Mouse (Mus musculus) kidney, adult 18-20 months (tissue): ENCODE measurements at regions not wholly inside any gene's neighbourhood (a gene's known extent, or its start where the extent isn't known, plus 50 kb on each side); places are given as distances from the start of the nearest gene placed in this dataset.

Source experiments
- DNase-seq: peaks from one replicate; pipeline ENCODE4 v3.0.0; 2021

DNA sequence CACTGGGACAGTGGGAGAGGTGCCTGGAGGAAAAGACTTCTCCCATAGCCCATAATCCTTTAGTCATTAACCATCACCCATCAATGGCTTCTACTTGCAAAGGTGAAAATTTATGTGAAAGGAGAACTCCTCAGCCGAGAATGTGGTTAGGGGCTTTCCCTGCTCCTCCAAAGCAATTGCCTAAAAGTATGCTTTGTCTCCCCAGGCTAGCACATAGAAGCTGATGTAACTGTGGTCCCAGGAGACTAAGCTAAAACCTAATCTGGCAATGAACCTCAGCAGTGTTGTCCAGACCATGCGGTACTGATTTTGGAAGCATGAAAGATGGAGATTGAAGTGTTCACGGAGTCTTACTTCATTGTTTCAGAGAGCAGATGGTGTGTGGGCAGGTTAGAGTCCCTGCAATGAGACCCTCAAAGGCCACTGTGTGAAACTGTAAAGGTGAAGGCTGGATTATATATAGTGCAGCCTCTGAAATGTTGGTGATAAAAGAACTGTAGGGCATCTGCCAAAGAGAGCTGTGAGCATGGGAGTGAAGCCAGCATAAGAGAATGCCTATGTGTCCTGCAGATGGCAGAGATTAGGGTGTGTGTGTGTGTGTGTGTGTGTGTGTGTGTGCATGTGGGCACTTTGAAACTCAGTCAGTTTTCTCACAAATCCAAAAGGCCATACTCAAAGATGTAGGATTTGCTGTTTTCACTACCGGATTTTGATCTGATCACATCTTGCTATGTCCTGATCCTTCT lies 289.6 kb upstream of the Fermt1 start:
- DNase-seq = no peak

DNA sequence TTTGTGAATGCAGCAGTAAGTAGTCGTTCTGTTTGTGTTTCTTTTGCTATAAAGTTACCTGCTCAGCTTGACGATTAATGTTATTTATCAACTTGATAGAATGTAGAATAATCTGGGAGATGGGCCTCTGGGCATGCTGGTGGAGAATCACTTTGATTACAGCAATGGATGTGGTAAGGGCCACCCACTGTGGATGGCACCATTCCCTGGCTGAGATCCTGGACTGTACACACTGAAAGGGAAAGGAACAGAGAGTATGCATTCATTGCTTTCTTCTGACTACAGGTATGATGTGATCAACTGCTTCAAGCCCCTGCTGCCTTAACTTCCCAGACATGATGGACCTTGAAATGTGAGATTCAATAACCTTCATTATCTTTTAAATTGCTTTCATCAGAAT lies 299.8 kb upstream of the Bmp2 start:
- DNase-seq = no peak

- no peak for DNase-seq
Measured at GRCm38 (mm10) chr2:133274424-133274823, 277.5 kb upstream of the Bmp2 start.

DNA sequence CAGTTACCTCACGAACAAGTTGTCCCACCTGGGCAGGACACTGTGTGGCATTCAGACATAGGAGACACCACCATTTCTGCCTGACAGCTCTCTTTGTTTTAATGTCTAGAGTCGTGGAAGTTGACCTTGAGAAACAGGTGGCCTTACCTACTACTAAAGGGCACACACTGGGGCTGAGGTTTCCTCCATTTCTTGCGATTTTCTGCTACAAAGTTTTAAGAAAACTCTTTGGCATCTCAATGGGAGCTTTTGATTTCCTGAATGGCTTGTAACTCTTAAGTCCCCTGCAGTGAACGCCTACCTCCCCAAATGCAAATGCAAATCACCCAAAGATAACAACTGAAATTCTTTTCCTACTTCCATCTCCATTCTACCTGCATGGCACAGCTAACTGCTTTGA lies 273.4 kb upstream of the Bmp2 start:
- DNase-seq = no peak

GRCm38 (mm10) chr2:133279275-133279674 lies 272.7 kb upstream of the Bmp2 start:
- no peak for DNase-seq

- no peak for DNase-seq
Measured at GRCm38 (mm10) chr2:133282692-133283091, 269.3 kb upstream of the Bmp2 start.

- DNase-seq = no peak
Measured at GRCm38 (mm10) chr2:133283709-133284108, 268.2 kb upstream of the Bmp2 start.

GRCm38 (mm10) chr2:133294136-133294535 lies 257.8 kb upstream of the Bmp2 start:
- DNase-seq = no peak

DNA sequence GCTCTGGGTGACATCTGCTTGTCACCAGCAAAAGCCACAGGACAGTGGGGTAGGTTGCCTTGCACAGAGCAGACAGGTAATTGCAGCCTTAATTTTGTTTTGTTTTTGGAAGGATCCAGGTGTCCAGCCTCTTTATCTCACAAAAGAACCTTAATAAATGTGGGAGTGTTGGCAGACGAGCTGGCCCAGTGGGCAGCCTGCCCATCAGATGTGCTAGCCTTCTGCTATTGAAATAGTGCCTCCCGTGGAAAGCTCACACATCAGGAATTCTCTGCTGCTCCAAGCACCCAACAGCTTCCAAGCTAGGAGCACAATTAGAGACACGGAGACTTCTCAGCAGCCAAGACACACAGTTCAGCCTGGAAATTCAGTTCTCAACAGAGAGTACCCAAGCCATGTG lies 246.0 kb upstream of the Bmp2 start:
- no peak for DNase-seq

DNA sequence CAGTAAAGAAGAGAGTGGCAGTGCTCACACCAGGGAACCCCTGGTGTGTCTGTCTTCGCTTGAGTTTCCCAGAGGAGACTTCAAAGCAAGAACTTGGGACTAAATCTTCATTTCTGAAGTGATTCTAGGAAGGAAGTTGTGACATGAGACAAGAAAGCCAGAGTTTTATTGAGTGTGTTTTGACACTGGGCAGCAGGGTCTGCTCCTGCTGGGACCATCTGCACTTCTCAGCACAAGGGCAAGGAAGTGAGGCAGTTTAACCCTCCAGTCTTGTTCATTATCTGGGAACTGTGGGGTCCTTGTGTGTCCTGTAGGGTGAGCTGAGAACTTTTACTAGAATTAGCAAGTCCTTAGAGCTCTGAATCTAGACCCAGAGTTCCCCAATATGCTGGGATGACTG lies 241.0 kb upstream of the Bmp2 start:
- DNase-seq = no peak

DNA sequence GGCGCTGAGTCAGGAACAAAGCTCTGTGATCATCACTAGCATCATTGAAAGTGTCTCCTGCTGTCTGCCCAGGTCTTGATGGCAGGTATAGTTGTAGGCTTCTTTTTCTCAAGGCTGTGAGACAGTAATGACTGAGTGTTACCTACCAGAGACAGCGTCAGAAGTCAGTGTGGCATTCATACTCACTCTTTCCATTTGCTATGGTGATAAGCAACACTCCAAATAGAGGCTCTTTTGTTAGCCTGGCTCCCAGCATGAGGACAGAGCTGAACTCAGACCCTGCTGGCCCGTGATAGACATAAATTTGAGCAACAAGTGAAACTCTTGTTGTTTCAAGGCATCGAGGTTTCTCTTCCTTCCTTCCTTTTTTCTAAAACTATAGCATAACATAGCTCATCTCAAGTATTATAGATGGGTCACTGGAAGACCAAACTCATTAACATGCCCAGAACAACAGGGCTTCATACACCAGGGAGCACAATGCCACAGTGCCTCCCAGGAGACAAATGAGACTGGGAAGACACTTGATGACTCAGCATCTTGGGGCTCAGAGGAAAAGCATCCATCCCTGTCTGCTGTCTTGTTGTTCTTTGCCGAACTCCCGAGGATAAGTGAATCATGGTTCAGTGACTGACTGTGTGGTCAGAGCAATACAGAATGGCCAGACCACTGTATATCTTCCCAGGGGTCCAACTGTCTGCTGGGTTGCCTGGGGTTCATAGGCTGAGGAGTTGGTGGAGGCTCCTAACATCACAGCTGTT lies 225.5 kb upstream of the Bmp2 start:
- DNase-seq = no peak

DNA sequence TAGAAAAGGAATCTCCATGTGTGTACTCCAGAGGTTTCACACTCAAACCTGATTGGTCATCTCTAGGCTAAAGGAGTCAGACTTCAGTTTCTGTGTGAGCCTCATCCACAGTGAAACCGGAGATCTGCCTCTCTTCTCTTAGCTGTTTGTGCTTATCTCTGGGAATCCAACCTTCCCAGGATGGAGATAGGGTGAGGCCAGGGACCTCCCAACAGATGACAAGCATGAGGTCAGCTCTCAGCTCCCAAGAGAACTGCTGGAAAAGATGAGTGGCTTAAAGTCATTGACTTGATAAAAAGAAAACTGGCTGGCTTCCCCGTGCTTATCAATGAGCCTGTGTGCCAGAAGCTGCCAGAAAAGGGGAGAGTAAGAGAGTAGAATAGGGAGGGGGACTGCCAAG lies 224.3 kb upstream of the Bmp2 start:
- DNase-seq = no peak

GRCm38 (mm10) chr2:133336177-133336901 lies 215.6 kb upstream of the Bmp2 start:
- DNase-seq = no peak

GRCm38 (mm10) chr2:133338150-133338549 lies 213.8 kb upstream of the Bmp2 start:
- DNase-seq = no peak

DNA sequence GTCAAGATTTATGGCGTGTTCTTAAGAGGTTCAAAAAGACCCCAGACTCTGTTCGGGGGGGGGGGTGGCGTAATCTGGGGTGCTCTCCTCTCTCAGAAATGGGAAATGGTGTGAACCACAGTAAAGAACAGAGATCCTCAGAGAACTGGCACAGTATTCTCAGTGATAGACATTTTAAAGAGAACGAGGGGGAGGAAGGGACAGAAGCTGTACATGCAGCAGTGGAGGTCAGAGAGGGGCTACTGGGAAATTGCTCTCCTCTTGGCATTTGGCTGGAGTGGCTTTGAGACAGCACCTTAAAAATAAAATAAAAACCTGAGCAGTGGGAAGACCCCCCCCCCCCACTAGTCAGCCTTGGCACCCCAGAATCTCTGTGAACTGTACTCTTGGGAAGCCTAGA lies 210.6 kb upstream of the Bmp2 start:
- no peak for DNase-seq

DNA sequence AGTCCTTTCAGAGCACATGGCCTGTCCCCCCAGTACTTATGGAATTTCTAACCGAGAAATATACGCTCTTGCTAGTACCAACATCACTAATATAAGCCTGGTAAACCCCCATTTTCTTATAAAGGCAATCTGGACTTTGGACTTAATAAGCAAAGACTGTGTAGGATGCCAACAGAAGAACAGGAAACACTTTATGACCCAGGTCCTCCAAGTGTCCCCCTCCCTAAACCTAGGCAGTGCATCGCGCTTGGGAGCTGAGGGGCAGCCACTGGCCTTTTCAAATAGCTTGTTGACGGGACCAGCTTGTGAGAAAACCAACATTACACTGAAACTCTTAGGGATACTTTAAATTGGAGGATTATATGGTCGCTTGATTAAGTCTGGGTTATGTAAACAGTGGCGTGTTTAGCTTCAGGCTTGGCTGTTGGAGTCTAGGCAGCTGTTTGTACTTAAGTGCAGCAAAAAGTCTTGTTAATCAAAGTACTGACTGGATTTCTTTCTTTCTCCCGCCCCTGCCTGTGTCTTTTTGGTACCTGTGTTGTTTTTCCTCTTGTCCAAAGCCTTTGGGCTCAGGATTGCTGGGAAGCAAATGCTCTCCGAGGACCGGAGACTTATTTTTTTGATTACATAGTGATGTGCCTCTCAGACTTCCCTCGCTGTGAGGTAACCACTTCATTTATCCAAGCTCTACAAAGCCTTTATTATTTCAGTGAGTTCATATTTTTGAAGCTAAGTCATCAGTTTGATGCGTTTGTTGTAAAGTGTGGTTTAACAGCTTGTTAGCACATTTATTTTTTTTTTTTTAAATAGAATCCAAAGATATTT lies 205.8 kb upstream of the Bmp2 start:
- DNase-seq = no peak

- no peak for DNase-seq
Measured at GRCm38 (mm10) chr2:133346789-133347424, 205.1 kb upstream of the Bmp2 start.

GRCm38 (mm10) chr2:133351306-133351705 lies 200.7 kb upstream of the Bmp2 start:
- DNase-seq = no peak

DNA sequence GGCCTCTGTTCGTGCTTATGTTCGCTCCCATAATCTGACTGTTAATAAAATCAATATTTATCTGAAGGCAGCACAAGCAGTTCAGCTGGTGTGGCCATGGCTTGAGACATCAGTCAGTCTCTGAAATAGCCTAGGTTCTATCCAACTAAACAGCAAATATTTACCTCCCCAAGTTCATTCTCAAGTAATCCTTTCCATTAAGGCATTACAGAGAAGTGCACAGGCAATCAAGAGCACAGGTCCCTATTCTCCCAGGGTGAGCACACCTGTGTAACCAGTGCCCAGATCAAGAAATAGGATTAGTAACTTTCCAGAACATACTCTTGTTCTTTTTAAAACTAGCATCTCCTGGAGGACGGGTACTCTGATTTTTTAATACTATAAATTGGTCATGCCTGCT lies 199.2 kb upstream of the Bmp2 start:
- no peak for DNase-seq

GRCm38 (mm10) chr2:133362693-133363443 lies 189.1 kb upstream of the Bmp2 start:
- DNase-seq = no peak

DNA sequence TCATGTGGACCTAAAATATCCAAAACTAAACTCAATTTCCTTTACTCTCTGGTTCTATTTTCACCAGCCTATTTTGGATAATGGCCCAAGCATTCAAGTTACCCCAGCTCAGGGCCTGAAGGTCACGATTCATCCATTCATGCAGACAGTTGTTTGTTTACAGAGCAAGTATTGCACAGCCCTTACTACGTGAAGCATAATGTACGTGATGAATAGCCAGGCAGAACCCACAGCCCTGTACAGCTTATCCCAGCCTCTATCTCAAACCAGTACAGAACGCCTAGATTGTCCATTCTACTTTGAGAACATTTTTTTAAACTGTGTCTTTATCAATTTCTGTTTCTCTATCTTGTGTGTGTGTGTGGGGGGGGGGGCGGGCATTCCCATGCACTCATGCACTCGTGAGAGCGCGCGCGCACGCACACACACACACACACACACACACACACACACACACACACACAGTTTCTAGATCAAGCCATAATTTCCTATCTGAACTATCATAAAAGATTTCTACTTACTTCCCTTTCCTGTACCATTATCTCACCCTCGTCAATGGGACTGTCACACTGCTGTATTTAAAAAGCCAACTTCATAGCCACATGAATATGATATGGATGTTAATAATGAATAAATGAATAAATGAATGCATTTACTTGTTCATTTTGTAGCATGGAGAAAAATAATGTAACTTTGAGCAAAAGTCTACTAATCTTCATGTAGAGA lies 180.3 kb upstream of the Bmp2 start:
- DNase-seq = no peak
